Mouse (Mus musculus): ENCODE data around the gene Cited1.
A peak's percentile ranks its signal among the peaks of the same experiment; 100 is the strongest.

GRCm38 (mm10) chrX:102251937-102252860, at the start of gene Cited1:
- TF ChIP-seq POLR2A (IDR thresholded peaks at IDR 0.05; ENCODE audit: insufficient read depth, low read depth, low read length) (0 out of 2 replicates have a peak, but pooled peaks have one; percentile 18), CTCF (IDR thresholded peaks at IDR 0.05; ENCODE audit: insufficient read depth, low read depth, low read length) (no peak)

All from olfactory bulb, adult 2 months (tissue).